Mouse (Mus musculus) megakaryocyte, embryonic 14.5 days (primary cell): ENCODE results near the gene Stx2.

ENCODE experiments used
- FLI1 ChIP-seq: IDR thresholded peaks from 2 replicates; pipeline ENCODE4 v1.6.1; 2012; ENCODE audit warnings: low read length, inconsistent platforms, mixed read lengths
- GATA1 ChIP-seq: IDR thresholded peaks from 3 replicates; pipeline ENCODE4 v1.6.1; 2012; ENCODE audit warnings: mixed read lengths, low read length, inconsistent platforms, borderline replicate concordance

GRCm38 (mm10) chr5:128940436-128940835 is 67.9 kb downstream of the Stx2 start:
- no peak for TF ChIP-seq GATA1
- TF ChIP-seq FLI1: no peak
